Mouse (Mus musculus) liver, embryonic 14.5 days (tissue): ENCODE measurements around the gene Fam174b.

ENCODE experiments used
- CTCF ChIP-seq: IDR thresholded peaks from 2 replicates; pipeline ENCODE4 v1.5.1; 2016; ENCODE audit warnings: antibody characterized with exemption, low read depth, control low read depth
- EP300 ChIP-seq: IDR thresholded peaks from 2 replicates; pipeline ENCODE4 v1.6.1; 2016; ENCODE audit warnings: antibody characterized with exemption, low read depth

GRCm38 (mm10) chr7:73721764-73722163 is 18.3 kb upstream of the Fam174b start:
- no peak for TF ChIP-seq CTCF
- TF ChIP-seq EP300, result no peak
